Mouse (Mus musculus) forebrain, embryonic 15.5 days (tissue): ENCODE results near the gene Nt5dc3. TPM values are rescaled to one million over a fixed set of nuclear protein-coding genes. Genes with fewer than 3 reads are reported as not detected.

Source experiments
- ATAC-seq: fragments of 200-750 bp; cut with Nextera tagmentation; replicated peaks from 2 replicates; pipeline ENCODE4 v1.8.0; 2017; ENCODE audit warnings: mild to moderate bottlenecking, moderate TSS enrichment, moderate library complexity
- H3K27ac ChIP-seq: fragments of 300-500 bp; sonication (generic); replicated peaks from 2 replicates; pipeline ENCODE4 v1.5.1; 2015; ENCODE audit warnings: mild to moderate bottlenecking, inconsistent platforms
- H3K27me3 ChIP-seq: fragments of 300-500 bp; sonication (generic); 2 replicates; pipeline ENCODE4 v1.6.1; 2015; ENCODE audit warnings: inconsistent platforms
- H3K36me3 ChIP-seq: fragments of 300-500 bp; sonication (generic); 2 replicates; pipeline ENCODE4 v1.6.1; 2015; ENCODE audit warnings: mild to moderate bottlenecking, inconsistent platforms
- H3K4me1 ChIP-seq: fragments of 300-500 bp; sonication (generic); 2 replicates; pipeline ENCODE4 v1.6.1; 2015; ENCODE audit warnings: inconsistent platforms
- H3K4me2 ChIP-seq: fragments of 300-500 bp; sonication (generic); replicated peaks from 2 replicates; pipeline ENCODE4 v1.6.1; 2015; ENCODE audit warnings: mild to moderate bottlenecking, inconsistent platforms
- H3K4me3 ChIP-seq: fragments of 300-500 bp; sonication (generic); 2 replicates; pipeline ENCODE4 v1.5.1; 2015; ENCODE audit warnings: mild to moderate bottlenecking, inconsistent platforms
- H3K9ac ChIP-seq: fragments of 300-500 bp; sonication (generic); replicated peaks from 2 replicates; pipeline ENCODE4 v1.6.1; 2015; ENCODE audit warnings: mild to moderate bottlenecking, inconsistent platforms
- H3K9me3 ChIP-seq: fragments of 300-500 bp; sonication (generic); 2 replicates; pipeline ENCODE4 v1.6.1; 2016; ENCODE audit warnings: inconsistent platforms
- WGBS: fragments of 180-500 bp; shearing (Covaris S2); methylation state at CpG from one replicate; pipeline ENCODE4 v1.1.7; 2015; ENCODE audit warnings: mixed read lengths; 5-methylcytosine and 5-hydroxymethylcytosine counted together
- polyA plus RNA-seq: library from polyadenylated mRNA; unstranded; fragments of >200 nt; fragmentation: Nextera tagmentation; extraction: Ambion mirVana; gene quantifications from 2 replicates; pipeline ENCODE4 v1.2.1, GENCODE M21; 2015

The Nt5dc3 gene
- polyA plus RNA-seq, 1 experiment from 2014 or later, result 6.7 TPM

DNA sequence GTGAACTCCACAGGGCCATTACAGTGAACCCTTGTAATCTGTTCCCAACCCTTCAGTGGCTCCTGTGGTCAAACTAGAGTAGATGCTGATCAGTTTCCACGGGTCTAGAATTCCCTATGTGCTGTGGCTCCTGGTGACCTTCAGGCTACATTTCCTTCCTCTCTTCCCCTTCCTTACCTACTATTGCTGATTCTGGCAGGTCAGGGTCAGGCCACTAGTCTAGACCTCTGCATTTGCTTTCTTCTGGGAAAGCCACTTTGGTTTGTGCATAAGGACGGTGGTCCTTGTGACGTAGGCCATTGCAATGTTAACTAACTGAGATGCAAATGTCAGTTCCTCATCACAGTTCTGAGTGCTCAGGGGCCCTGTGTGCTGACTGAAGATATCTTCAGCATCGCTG lies 81.6 kb downstream of the Nt5dc3 start:
- 80% methylated on average over 4 of the region's 4 CpGs for WGBS

DNA sequence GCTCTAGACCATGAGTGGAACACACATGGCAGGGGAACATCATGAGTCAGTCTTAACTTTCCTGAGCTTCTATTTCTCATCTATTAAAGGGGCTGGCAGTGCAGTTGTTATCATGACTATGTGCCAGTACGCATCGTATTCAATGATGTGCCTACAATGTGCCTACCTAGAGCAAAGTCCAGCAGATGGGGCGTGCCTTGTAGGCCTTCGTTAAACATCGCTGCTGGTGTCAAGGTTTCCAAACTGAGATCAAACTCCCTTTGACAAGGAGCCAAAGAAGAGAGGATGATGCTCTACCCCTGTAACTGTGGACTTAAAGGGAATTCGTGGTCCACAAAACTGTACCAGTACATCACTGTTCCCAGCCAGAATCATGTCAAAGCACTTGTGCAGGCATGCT lies 83.7 kb downstream of the Nt5dc3 start:
- Histone ChIP-seq H3K4me2 (no peak overlapping the region), H3K9me3 (no peaks in the 10 kb centered on the region), H3K36me3 (no peaks in the 10 kb centered on the region), H3K9ac (no peak overlapping the region), H3K4me1 (no peaks in the 10 kb centered on the region), H3K27me3 (no peaks in the 10 kb centered on the region), H3K27ac (no peak overlapping the region), H3K4me3 (no peak overlapping the region)
- no peak for ATAC-seq
- 88% methylated on average over 6 of the region's 6 CpGs for whole genome bisulfite sequencing

More for the DNA sequence above, 81.6 kb downstream of the Nt5dc3 start:
- no peak overlapping the region for H3K4me3 ChIP-seq
- H3K27ac ChIP-seq, result no peak overlapping the region
- H3K9ac ChIP-seq, result no peak overlapping the region
- ATAC-seq, result no peak
- no peaks in the 10 kb centered on the region for H3K36me3 ChIP-seq
- H3K4me1 ChIP-seq, result no peaks in the 10 kb centered on the region
- H3K27me3 ChIP-seq, result no peaks in the 10 kb centered on the region
- no peak overlapping the region for H3K4me2 ChIP-seq
- no peaks in the 10 kb centered on the region for H3K9me3 ChIP-seq

DNA sequence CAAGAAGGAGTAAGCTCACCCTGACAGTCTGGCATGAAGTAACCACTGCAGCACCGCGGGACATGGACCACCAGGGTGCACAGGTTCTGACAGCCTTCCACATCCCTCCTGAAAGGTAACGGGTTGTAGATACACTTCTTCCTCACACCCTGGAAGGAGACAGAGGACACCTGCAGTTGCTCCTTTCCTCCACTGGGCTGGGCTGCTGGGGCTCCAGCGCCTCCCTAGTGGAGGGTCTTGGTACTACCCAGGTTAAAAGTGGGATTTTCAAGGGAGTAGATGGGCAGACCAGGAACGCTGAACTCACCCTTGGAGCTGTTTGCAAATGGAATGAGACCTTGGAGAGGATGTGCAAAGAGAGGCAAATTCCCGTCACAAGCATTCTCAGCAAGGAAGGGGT lies 84.6 kb downstream of the Nt5dc3 start:
- Histone ChIP-seq H3K4me3 (no peak overlapping the region), H3K36me3 (no peaks in the 10 kb centered on the region), H3K27ac (no peak overlapping the region), H3K27me3 (no peaks in the 10 kb centered on the region), H3K4me2 (no peak overlapping the region), H3K4me1 (no peaks in the 10 kb centered on the region), H3K9me3 (no peaks in the 10 kb centered on the region), H3K9ac (no peak overlapping the region)
- ATAC-seq, result no peak
- WGBS, result 89% methylated on average over 6 of the region's 6 CpGs

DNA sequence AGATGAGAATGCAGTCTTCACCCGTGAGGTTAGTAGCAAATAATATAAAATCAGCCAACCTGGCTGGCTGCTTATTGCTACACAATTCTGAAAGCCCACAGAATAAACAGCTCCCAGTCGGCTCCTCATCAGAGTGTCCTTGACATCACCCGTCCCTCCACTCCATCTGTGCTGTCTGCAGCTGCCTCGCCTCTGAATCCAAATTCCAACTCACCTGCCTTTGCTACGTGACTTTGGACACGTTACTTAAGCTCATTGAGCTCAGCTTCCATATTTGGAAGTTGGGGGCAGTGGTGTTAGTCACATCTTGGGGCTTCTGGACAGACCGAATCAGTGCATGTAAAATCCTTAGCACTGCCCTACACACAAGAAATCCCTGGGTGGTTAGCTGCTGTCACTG lies 93.3 kb downstream of the Nt5dc3 start:
- 84% methylated on average over 7 of the region's 7 CpGs for WGBS
- Histone ChIP-seq H3K36me3 (no peaks in the 10 kb centered on the region), H3K27me3 (no peaks in the 10 kb centered on the region), H3K9ac (no peak overlapping the region), H3K4me1 (no peaks in the 10 kb centered on the region), H3K9me3 (no peaks in the 10 kb centered on the region), H3K27ac (no peak overlapping the region), H3K4me3 (no peak overlapping the region), H3K4me2 (no peak overlapping the region)
- no peak for ATAC-seq

DNA sequence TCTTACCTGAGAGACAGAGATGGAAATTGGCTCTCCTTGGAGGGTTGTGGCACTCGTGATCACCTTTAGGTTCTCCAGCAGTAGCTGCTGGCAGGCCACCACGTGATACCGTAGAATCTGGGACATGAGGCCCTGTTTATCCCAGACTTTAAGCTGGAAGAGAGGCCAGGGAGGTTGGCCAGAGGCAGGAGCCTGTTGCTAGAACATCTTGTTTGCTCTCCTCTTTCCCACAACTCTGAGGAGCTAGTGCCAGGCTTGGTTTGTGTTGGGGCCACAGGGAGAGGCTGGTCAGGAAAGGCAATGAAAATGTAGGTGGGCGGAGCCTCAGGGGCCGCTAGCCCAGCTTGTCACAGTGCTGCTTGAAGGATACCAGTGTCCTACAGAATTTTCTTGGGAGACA lies 93.8 kb downstream of the Nt5dc3 start:
- Histone ChIP-seq H3K9me3 (no peaks in the 10 kb centered on the region), H3K4me2 (no peak overlapping the region), H3K27ac (no peak overlapping the region), H3K36me3 (no peaks in the 10 kb centered on the region), H3K4me3 (no peak overlapping the region), H3K27me3 (no peaks in the 10 kb centered on the region), H3K9ac (no peak overlapping the region), H3K4me1 (no peaks in the 10 kb centered on the region)
- WGBS, result 72% methylated on average over 5 of the region's 5 CpGs
- no peak for ATAC-seq

DNA sequence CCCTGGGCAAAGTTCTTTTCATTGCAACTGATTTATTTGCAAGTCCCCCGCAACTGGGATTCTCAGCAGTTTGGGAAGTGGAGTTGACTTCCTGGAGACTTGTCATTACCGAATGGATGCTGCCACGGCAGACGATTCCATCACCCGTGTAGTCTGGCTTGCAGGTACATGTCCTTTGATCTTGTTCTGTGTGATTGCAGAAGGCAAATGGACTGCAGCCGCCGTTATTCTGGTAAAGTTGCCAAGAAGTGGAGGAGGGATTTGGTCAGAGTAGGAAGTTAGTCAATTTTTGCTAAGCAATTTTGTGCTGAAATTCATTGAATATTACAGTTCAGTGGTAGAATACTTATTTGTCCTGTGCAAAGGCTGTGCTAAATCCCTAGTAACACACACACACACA lies 99.9 kb downstream of the Nt5dc3 start:
- H3K9ac ChIP-seq, result no peak overlapping the region
- no peaks in the 10 kb centered on the region for H3K27me3 ChIP-seq
- 91% methylated on average over 7 of the region's 7 CpGs for WGBS
- H3K4me2 ChIP-seq, result no peak overlapping the region
- H3K4me3 ChIP-seq, result no peak overlapping the region
- H3K4me1 ChIP-seq, result no peaks in the 10 kb centered on the region
- no peaks in the 10 kb centered on the region for H3K36me3 ChIP-seq
- no peaks in the 10 kb centered on the region for H3K9me3 ChIP-seq
- no peak for ATAC-seq
- no peak overlapping the region for H3K27ac ChIP-seq

DNA sequence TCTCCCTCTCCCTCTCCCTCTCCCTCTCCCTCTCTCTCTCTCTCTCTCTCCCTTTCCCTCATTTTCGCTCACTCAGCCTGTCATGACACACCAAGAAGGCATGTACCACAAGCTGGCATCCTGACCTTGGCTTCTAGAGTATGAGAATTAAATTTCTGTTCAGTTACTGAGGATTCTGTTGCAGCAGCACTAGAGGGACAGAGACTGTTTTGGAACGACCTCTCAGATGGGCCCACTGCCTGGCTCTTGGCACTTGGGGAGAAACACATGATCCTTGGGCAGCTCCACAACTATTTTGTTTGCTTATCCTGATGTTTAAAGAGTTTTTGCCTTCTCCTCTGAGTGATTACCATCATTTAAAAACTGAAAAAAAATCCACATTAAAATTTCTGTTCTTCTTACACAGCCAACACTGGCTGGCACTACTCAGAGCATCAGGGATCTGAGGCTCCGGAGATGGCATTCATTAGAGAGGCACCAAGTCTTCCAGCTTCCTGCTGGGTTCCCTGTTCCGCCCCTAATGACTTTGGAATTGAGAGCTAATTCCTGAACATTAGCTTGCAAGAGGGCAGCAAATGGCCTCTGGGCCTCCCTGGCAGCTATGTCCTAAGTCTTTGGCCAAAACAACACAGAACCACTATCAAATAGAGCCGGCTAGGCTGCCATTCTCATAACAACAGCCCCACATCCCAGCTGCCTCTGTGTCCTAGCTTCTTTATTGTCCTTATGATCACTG lies 101.4 kb downstream of the Nt5dc3 start:
- H3K4me1 ChIP-seq, result no peaks in the 10 kb centered on the region
- ATAC-seq, result no peak
- H3K4me2 ChIP-seq, result no peak overlapping the region
- no peak overlapping the region for H3K27ac ChIP-seq
- no peak overlapping the region for H3K9ac ChIP-seq
- no peaks in the 10 kb centered on the region for H3K27me3 ChIP-seq
- H3K36me3 ChIP-seq, result no peaks in the 10 kb centered on the region
- H3K4me3 ChIP-seq, result no peak overlapping the region
- no peaks in the 10 kb centered on the region for H3K9me3 ChIP-seq
- WGBS, result 51% methylated on average over 5 of the region's 5 CpGs

DNA sequence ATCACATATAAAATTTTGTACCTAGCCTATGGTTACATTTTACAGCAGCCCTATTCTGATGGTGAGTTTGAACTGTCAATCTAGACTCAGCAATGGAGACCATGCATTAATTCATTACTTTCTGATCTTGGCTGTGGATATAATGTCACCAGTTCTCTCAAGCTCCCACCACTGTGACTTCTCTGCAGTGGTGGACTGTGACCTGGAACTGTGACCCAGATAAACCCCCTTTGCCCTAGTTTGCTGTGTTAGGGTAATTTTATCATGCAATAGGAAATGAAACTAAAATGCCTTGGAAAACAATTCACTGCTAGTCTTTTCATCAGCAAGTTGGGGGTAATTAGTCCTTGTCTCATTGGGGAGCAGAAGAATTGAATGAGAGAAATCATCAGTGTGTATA lies 102.6 kb downstream of the Nt5dc3 start:
- H3K9me3 ChIP-seq, result no peaks in the 10 kb centered on the region
- no peaks in the 10 kb centered on the region for H3K27me3 ChIP-seq
- no peaks in the 10 kb centered on the region for H3K4me1 ChIP-seq
- H3K4me2 ChIP-seq, result no peak overlapping the region
- no peak overlapping the region for H3K4me3 ChIP-seq
- no peaks in the 10 kb centered on the region for H3K36me3 ChIP-seq
- no peak for ATAC-seq
- no peak overlapping the region for H3K27ac ChIP-seq
- H3K9ac ChIP-seq, result no peak overlapping the region

DNA sequence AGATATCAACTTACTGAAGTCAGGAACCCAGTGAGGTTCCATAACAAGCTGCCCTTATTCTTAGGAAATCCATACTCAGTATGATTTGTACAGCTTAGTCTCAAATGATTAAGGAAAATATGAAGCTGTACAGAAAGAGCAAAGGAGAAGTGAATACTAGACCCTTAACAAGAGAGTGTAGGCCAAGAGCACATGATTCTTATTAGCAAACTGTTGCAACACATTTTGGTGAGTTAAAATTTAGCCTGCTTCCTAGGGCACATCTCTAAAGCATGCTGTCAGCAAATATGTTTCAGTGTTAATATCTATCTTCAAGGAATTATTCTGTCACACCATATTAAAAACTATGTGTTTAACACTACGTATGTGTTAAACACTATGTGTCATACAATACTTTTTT lies 107.6 kb downstream of the Nt5dc3 start:
- Histone ChIP-seq H3K9me3 (no peaks in the 10 kb centered on the region), H3K36me3 (no peaks in the 10 kb centered on the region), H3K27ac (no peak overlapping the region), H3K9ac (no peak overlapping the region), H3K4me2 (no peak overlapping the region), H3K27me3 (no peaks in the 10 kb centered on the region), H3K4me3 (no peak overlapping the region), H3K4me1 (0 out of 2 replicates have a peak, but pooled peaks cover 3% of the 10 kb centered on the region)
- WGBS, result 89% methylated on average over 1 of the region's 1 CpGs
- no peak for ATAC-seq

Other genes with a start within 250 kb of the Nt5dc3 start
- gene Hsp90b1, start 73.5 kb upstream of the Nt5dc3 start, polyA plus RNA-seq, result 276 and 292 TPM in 2 replicates
- 1.3 and 1.5 TPM in 2 replicates for gene Ttc41, start 73.2 kb upstream of the Nt5dc3 start, polyA plus RNA-seq
- not detected in 2 replicates for gene Gm49358, start 15.0 kb upstream of the Nt5dc3 start, polyA plus RNA-seq
- 0.08 TPM in 1 of 2 replicates, not detected in the other for gene Stab2, start 229.0 kb downstream of the Nt5dc3 start, polyA plus RNA-seq